Mouse (Mus musculus): Measurements from ENCODE around the gene Csnk1g2. TPM values are rescaled to one million over a fixed set of nuclear protein-coding genes. Genes with fewer than 3 reads are reported as not detected.
"Not testable (repeated sequence)": the region's sequence is repeated elsewhere in the genome, so short reads cannot be mapped to it uniquely, and the experiment has no call there.

Gene Csnk1g2
- polyA plus RNA-seq, 1 experiment = 165 TPM

- Histone ChIP-seq H3K79me2 (ENCODE audit: control insufficient read depth, insufficient read depth) (peaks cover 100% of the 10 kb centered on the region), H3K4me3 (ENCODE audit: insufficient read depth, poor library complexity, severe bottlenecking) (no peak overlapping the region), H3K79me3 (ENCODE audit: low read depth) (peaks cover 81% of the 10 kb centered on the region), H3ac (ENCODE audit: control insufficient read depth, insufficient read length, low read depth) (no peak overlapping the region), H3K36me3 (ENCODE audit: control insufficient read depth, insufficient read depth) (peaks cover 9% of the 10 kb centered on the region), H3K27me3 (ENCODE audit: control insufficient read depth, insufficient read depth, insufficient read length) (no peaks in the 10 kb centered on the region)
- TF ChIP-seq MYOG (IDR thresholded peaks at IDR 0.05; ENCODE audit: control insufficient read depth, extremely low read depth, insufficient read length) (no peak), CEBPB (IDR thresholded peaks at IDR 0.05; ENCODE audit: low read depth) (no peak), MAX (IDR thresholded peaks at IDR 0.05) (no peak), MYOD1 (IDR thresholded peaks at IDR 0.05; ENCODE audit: control insufficient read depth, insufficient read length, low read depth) (no peak), CTCF (IDR thresholded peaks at IDR 0.05; ENCODE audit: control insufficient read depth, insufficient read depth, insufficient read length) (no peak), FOSL1 (IDR thresholded peaks at IDR 0.05; ENCODE audit: insufficient read depth, low read length, poor library complexity, severe bottlenecking) (no peak), USF1 (IDR thresholded peaks at IDR 0.05; ENCODE audit: low read depth) (no peak)
These were observed 6.3 kb downstream of the Csnk1g2 start for GRCm38 (mm10) chr10:80628925-80629324.

- TF ChIP-seq MAX (IDR thresholded peaks at IDR 0.05) (no peak), CTCF (IDR thresholded peaks at IDR 0.05; ENCODE audit: control insufficient read depth, insufficient read depth, insufficient read length) (no peak), FOSL1 (IDR thresholded peaks at IDR 0.05; ENCODE audit: insufficient read depth, low read length, poor library complexity, severe bottlenecking) (no peak), MYOG (IDR thresholded peaks at IDR 0.05; ENCODE audit: control insufficient read depth, extremely low read depth, insufficient read length) (no peak), MYOD1 (IDR thresholded peaks at IDR 0.05; ENCODE audit: control insufficient read depth, insufficient read length, low read depth) (no peak), USF1 (IDR thresholded peaks at IDR 0.05; ENCODE audit: low read depth) (no peak), CEBPB (IDR thresholded peaks at IDR 0.05; ENCODE audit: low read depth) (no peak)
- H3K36me3 ChIP-seq (ENCODE audit: control insufficient read depth, insufficient read depth) = peaks cover 57% of the 10 kb centered on the region
- no peaks in the 10 kb centered on the region for H3K27me3 ChIP-seq (ENCODE audit: control insufficient read depth, insufficient read depth, insufficient read length)
- peaks cover 25% of the 10 kb centered on the region for H3K79me3 ChIP-seq (ENCODE audit: low read depth)
- no peak overlapping the region for H3ac ChIP-seq (ENCODE audit: control insufficient read depth, insufficient read length, low read depth)
- peaks cover 42% of the 10 kb centered on the region for H3K79me2 ChIP-seq (ENCODE audit: control insufficient read depth, insufficient read depth)
- H3K4me3 ChIP-seq (ENCODE audit: insufficient read depth, poor library complexity, severe bottlenecking) = no peak overlapping the region
These were observed 12.7 kb downstream of the Csnk1g2 start for GRCm38 (mm10) chr10:80635345-80635744.

- peaks cover under 1% of the 10 kb centered on the region for H3K79me2 ChIP-seq (ENCODE audit: control insufficient read depth, insufficient read depth)
- TF ChIP-seq CEBPB (IDR thresholded peaks at IDR 0.05; ENCODE audit: low read depth) = no peak
- no peak for TF ChIP-seq MYOG (IDR thresholded peaks at IDR 0.05; ENCODE audit: control insufficient read depth, extremely low read depth, insufficient read length)
- TF ChIP-seq MYOD1 (IDR thresholded peaks at IDR 0.05; ENCODE audit: control insufficient read depth, insufficient read length, low read depth) = no peak
- TF ChIP-seq FOSL1 (IDR thresholded peaks at IDR 0.05; ENCODE audit: insufficient read depth, low read length, poor library complexity, severe bottlenecking) = no peak
- no peak for TF ChIP-seq USF1 (IDR thresholded peaks at IDR 0.05; ENCODE audit: low read depth)
- TF ChIP-seq MAX (IDR thresholded peaks at IDR 0.05) = no peak
- TF ChIP-seq CTCF (IDR thresholded peaks at IDR 0.05; ENCODE audit: control insufficient read depth, insufficient read depth, insufficient read length) = no peak
- H3ac ChIP-seq (ENCODE audit: control insufficient read depth, insufficient read length, low read depth) = no peak overlapping the region
- H3K36me3 ChIP-seq (ENCODE audit: control insufficient read depth, insufficient read depth) = peaks cover 10% of the 10 kb centered on the region
- no peak overlapping the region for H3K4me3 ChIP-seq (ENCODE audit: insufficient read depth, poor library complexity, severe bottlenecking)
- H3K27me3 ChIP-seq (ENCODE audit: control insufficient read depth, insufficient read depth, insufficient read length) = no peaks in the 10 kb centered on the region
- H3K79me3 ChIP-seq (ENCODE audit: low read depth) = no peaks in the 10 kb centered on the region
These were observed 24.3 kb downstream of the Csnk1g2 start for GRCm38 (mm10) chr10:80646936-80647335.

- H3K79me2 ChIP-seq (ENCODE audit: control insufficient read depth, insufficient read depth) = peaks cover 29% of the 10 kb centered on the region
- not testable (repeated sequence) for H3ac ChIP-seq (ENCODE audit: control insufficient read depth, insufficient read length, low read depth); H3K27me3 ChIP-seq (ENCODE audit: control insufficient read depth, insufficient read depth, insufficient read length); H3K36me3 ChIP-seq (ENCODE audit: control insufficient read depth, insufficient read depth); H3K4me3 ChIP-seq (ENCODE audit: insufficient read depth, poor library complexity, severe bottlenecking); H3K79me3 ChIP-seq (ENCODE audit: low read depth)
These were observed 27.3 kb downstream of the Csnk1g2 start for GRCm38 (mm10) chr10:80649910-80650309.

GRCm38 (mm10) chr10:80650392-80650791, 27.8 kb downstream of the Csnk1g2 start:
- Histone ChIP-seq H3K79me2 (ENCODE audit: control insufficient read depth, insufficient read depth) (peaks cover 33% of the 10 kb centered on the region), H3K79me3 (ENCODE audit: low read depth) (peaks cover 3% of the 10 kb centered on the region), H3K36me3 (ENCODE audit: control insufficient read depth, insufficient read depth) (peaks cover 6% of the 10 kb centered on the region), H3K27me3 (ENCODE audit: control insufficient read depth, insufficient read depth, insufficient read length) (no peaks in the 10 kb centered on the region), H3K4me3 (ENCODE audit: insufficient read depth, poor library complexity, severe bottlenecking) (no peak overlapping the region), H3ac (ENCODE audit: control insufficient read depth, insufficient read length, low read depth) (no peak overlapping the region)
- TF ChIP-seq CEBPB (IDR thresholded peaks at IDR 0.05; ENCODE audit: low read depth) (no peak), FOSL1 (IDR thresholded peaks at IDR 0.05; ENCODE audit: insufficient read depth, low read length, poor library complexity, severe bottlenecking) (no peak), MAX (IDR thresholded peaks at IDR 0.05) (no peak), MYOD1 (IDR thresholded peaks at IDR 0.05; ENCODE audit: control insufficient read depth, insufficient read length, low read depth) (no peak), CTCF (IDR thresholded peaks at IDR 0.05; ENCODE audit: control insufficient read depth, insufficient read depth, insufficient read length) (no peak), USF1 (IDR thresholded peaks at IDR 0.05; ENCODE audit: low read depth) (no peak), MYOG (IDR thresholded peaks at IDR 0.05; ENCODE audit: control insufficient read depth, extremely low read depth, insufficient read length) (no peak)

GRCm38 (mm10) chr10:80653156-80653720, 30.6 kb downstream of the Csnk1g2 start:
- Histone ChIP-seq H3K27me3 (ENCODE audit: control insufficient read depth, insufficient read depth, insufficient read length) (no peaks in the 10 kb centered on the region), H3K4me3 (ENCODE audit: insufficient read depth, poor library complexity, severe bottlenecking) (no peak overlapping the region), H3K79me3 (ENCODE audit: low read depth) (peaks cover 7% of the 10 kb centered on the region), H3K36me3 (ENCODE audit: control insufficient read depth, insufficient read depth) (no peaks in the 10 kb centered on the region), H3ac (ENCODE audit: control insufficient read depth, insufficient read length, low read depth) (no peak overlapping the region), H3K79me2 (ENCODE audit: control insufficient read depth, insufficient read depth) (peaks cover 40% of the 10 kb centered on the region)
- peak; percentile 33 for TF ChIP-seq MAX (IDR thresholded peaks at IDR 0.05)
- TF ChIP-seq CEBPB (IDR thresholded peaks at IDR 0.05; ENCODE audit: low read depth) = no peak
